Mouse (Mus musculus): ENCODE measurements around the gene Gbp8. TPM values are rescaled to one million over a fixed set of nuclear protein-coding genes. Genes with fewer than 3 reads are reported as not detected.
A peak's percentile ranks its signal among the peaks of the same experiment; 100 is the strongest.
"Not testable (repeated sequence)": the region's sequence is repeated elsewhere in the genome, so short reads cannot be mapped to it uniquely, and the experiment has no call there.

Gbp8 gene
- total RNA-seq (2015) = 1.3 and 2.1 TPM in 2 replicates
- 0.37 and 1.1 TPM in 2 replicates for total RNA-seq (2017)

GRCm38 (mm10) chr5:105139409-105140088 is at the start of gene Gbp8, which contains the start of the genes Gbp9 and Gbp4:
TSS of gene Gbp8 (minus strand) at chr5:105139540.
TSS of gene Gbp9 (minus strand) at chr5:105139539.
TSS of gene Gbp4 (minus strand) at chr5:105139586.
- ATAC-seq (ENCODE audit: poor library complexity, severe bottlenecking) = peak; percentile 62

- no peak for ATAC-seq (ENCODE audit: poor library complexity, severe bottlenecking)
These were observed 42.1 kb upstream of the Gbp8 start for GRCm38 (mm10) chr5:105181446-105181845.

GRCm38 (mm10) chr5:105156582-105156981 is 17.2 kb upstream of the Gbp8 start:
- ATAC-seq (ENCODE audit: poor library complexity, severe bottlenecking) = no peak

GRCm38 (mm10) chr5:105154049-105154448 is 14.7 kb upstream of the Gbp8 start:
- ATAC-seq (ENCODE audit: poor library complexity, severe bottlenecking) = no peak

GRCm38 (mm10) chr5:105148062-105148461 is 8.7 kb upstream of the Gbp8 start:
- ATAC-seq (ENCODE audit: poor library complexity, severe bottlenecking) = not testable (repeated sequence)

GRCm38 (mm10) chr5:105146447-105146846 is 7.1 kb upstream of the Gbp8 start:
- no peak for ATAC-seq (ENCODE audit: poor library complexity, severe bottlenecking)

- peak; percentile 22 for ATAC-seq (ENCODE audit: poor library complexity, severe bottlenecking)
These were observed 6.4 kb upstream of the Gbp8 start for GRCm38 (mm10) chr5:105145731-105146130.

GRCm38 (mm10) chr5:105140089-105140810 is 910 bp upstream of the Gbp8 start:
- ATAC-seq (ENCODE audit: poor library complexity, severe bottlenecking) = 0 out of 2 replicates have a peak, but pooled peaks have one; percentile 3

GRCm38 (mm10) chr5:105138906-105139305 is 434 bp downstream of the Gbp8 start:
- ATAC-seq (ENCODE audit: poor library complexity, severe bottlenecking) = no peak

- not testable (repeated sequence) for ATAC-seq (ENCODE audit: poor library complexity, severe bottlenecking)
These were observed 2.5 kb downstream of the Gbp8 start for GRCm38 (mm10) chr5:105136706-105137304.

- not testable (repeated sequence) for ATAC-seq (ENCODE audit: poor library complexity, severe bottlenecking)
These were observed 17.6 kb downstream of the Gbp8 start for GRCm38 (mm10) chr5:105121731-105122130.

GRCm38 (mm10) chr5:105115740-105116139 is 23.6 kb downstream of the Gbp8 start:
- ATAC-seq (ENCODE audit: poor library complexity, severe bottlenecking) = no peak

- ATAC-seq (ENCODE audit: poor library complexity, severe bottlenecking) = no peak
These were observed 24.6 kb downstream of the Gbp8 start for GRCm38 (mm10) chr5:105114696-105115095.

- no peak for ATAC-seq (ENCODE audit: poor library complexity, severe bottlenecking)
These were observed 25.7 kb downstream of the Gbp8 start for GRCm38 (mm10) chr5:105113656-105114055.

- ATAC-seq (ENCODE audit: poor library complexity, severe bottlenecking) = peak; percentile 89
These were observed 29.0 kb downstream of the Gbp8 start for GRCm38 (mm10) chr5:105110271-105110852.

- ATAC-seq (ENCODE audit: poor library complexity, severe bottlenecking) = peak; percentile 20
These were observed 29.6 kb downstream of the Gbp8 start for GRCm38 (mm10) chr5:105109775-105110174.

GRCm38 (mm10) chr5:105105689-105106088 is 33.7 kb downstream of the Gbp8 start:
- not testable (repeated sequence) for ATAC-seq (ENCODE audit: poor library complexity, severe bottlenecking)

GRCm38 (mm10) chr5:105081900-105082299 is 57.4 kb downstream of the Gbp8 start:
- peak; percentile 30; the same call in 1 of the 2 replicates for ATAC-seq (ENCODE audit: poor library complexity, severe bottlenecking)

- ATAC-seq (ENCODE audit: poor library complexity, severe bottlenecking) = not testable (repeated sequence)
These were observed 71.0 kb downstream of the Gbp8 start for GRCm38 (mm10) chr5:105068356-105068755.

GRCm38 (mm10) chr5:105064443-105064842 is 74.9 kb downstream of the Gbp8 start:
- not testable (repeated sequence) for ATAC-seq (ENCODE audit: poor library complexity, severe bottlenecking)

- ATAC-seq (ENCODE audit: poor library complexity, severe bottlenecking) = no peak
These were observed 76.0 kb downstream of the Gbp8 start for GRCm38 (mm10) chr5:105063321-105063720.
